Mouse (Mus musculus): ENCODE results near the gene Ticam1.

- TF ChIP-seq POLR2A (IDR thresholded peaks at IDR 0.05; ENCODE audit: extremely low read depth, insufficient read depth, low read length) (no peak), CTCF (IDR thresholded peaks at IDR 0.05; ENCODE audit: extremely low read depth, insufficient read depth, low read length) (no peak)
Measured at GRCm38 (mm10) chr17:56303160-56303846, 26.7 kb upstream of the Ticam1 start, which contains the start of gene Uhrf1.
